Mouse (Mus musculus): ENCODE measurements around the gene Kctd6. TPM values are rescaled to one million over a fixed set of nuclear protein-coding genes. Genes with fewer than 3 reads are reported as not detected.
A peak's percentile ranks its signal among the peaks of the same experiment; 100 is the strongest.

Gene Kctd6
- polyA plus RNA-seq, 1 experiment from 2014 or later: 17.5 TPM

DNA sequence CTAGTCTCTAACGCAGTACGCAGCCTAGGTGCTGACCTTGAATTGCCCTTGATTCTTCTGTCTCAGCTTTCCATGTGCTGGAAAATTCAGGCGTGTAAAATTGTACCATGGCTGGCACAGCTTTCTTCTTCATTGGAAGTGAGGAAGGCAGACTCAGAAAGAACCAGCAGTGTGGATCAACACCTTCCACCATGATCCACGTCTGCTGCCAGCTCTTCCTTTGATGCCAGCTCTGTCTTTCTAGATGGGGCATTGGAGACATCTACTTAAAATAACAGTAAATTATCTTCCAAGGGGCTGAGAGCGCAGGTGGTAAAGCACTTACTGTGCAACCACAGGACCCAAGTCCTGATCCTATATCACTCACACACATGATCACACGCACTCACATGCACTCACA lies 21.2 kb upstream of the Kctd6 start:
- no peaks in the 10 kb centered on the region for H3K9me3 ChIP-seq
- no peaks in the 10 kb centered on the region for H3K4me1 ChIP-seq
- no peak for ATAC-seq (ENCODE audit: low FRiP score, low read depth)
- H3K27ac ChIP-seq: no peak overlapping the region
- H3K9ac ChIP-seq: no peak overlapping the region
- no peak overlapping the region for H3K4me2 ChIP-seq (replicated peaks)
- no peak overlapping the region for H3K4me3 ChIP-seq
- no peaks in the 10 kb centered on the region for H3K27me3 ChIP-seq (replicated peaks)
- 85% methylated on average over 6 of the region's 6 CpGs for WGBS
- no peaks in the 10 kb centered on the region for H3K36me3 ChIP-seq

DNA sequence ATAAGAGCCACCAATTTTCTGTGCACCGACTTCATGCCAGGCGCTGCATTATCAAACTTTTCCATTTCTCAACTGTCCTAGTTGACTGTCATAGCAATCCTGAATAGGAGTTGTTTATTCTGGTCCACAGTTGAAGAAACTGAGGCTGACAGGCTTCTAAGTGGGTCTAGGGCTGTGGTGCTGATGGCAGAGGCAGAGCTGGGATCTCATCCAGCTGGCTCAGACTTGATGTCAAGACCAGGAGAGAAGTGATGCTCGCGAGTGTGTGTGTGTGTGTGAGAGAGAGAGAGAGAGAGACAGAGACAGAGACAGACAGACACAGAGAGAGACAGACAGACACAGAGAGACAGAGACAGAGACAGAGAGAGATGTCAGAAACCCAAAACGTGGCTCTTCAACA lies 13.2 kb upstream of the Kctd6 start:
- Histone ChIP-seq H3K36me3 (no peaks in the 10 kb centered on the region), H3K9me3 (no peaks in the 10 kb centered on the region), H3K4me3 (no peak overlapping the region), H3K4me2 (replicated peaks) (no peak overlapping the region), H3K27ac (no peak overlapping the region), H3K27me3 (replicated peaks) (no peaks in the 10 kb centered on the region), H3K9ac (no peak overlapping the region), H3K4me1 (no peaks in the 10 kb centered on the region)
- ATAC-seq (ENCODE audit: low FRiP score, low read depth): no peak
- 85% methylated on average over 5 of the region's 5 CpGs for WGBS

DNA sequence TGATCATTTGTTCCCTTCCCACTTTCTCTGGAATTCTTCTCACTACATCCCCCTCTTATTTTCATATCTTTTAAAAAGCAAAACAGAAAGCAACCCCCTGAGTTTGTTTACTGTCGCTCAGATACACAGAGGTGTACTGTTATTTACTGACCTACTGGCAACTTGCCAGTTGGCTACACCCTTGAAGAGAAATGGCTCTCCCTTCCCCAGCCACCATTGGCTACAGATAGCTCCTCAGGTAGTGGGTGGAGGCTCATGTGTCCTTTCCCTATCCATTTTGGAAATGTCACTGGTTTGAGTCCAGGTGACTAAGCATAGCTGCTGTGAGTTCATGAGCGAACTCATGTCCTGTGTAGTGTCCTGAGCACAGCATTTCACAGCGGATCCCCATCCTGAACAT lies 12.2 kb upstream of the Kctd6 start:
- Histone ChIP-seq H3K4me3 (no peak overlapping the region), H3K9ac (no peak overlapping the region), H3K27ac (no peak overlapping the region), H3K4me1 (no peaks in the 10 kb centered on the region), H3K27me3 (replicated peaks) (no peaks in the 10 kb centered on the region), H3K4me2 (replicated peaks) (no peak overlapping the region), H3K36me3 (no peaks in the 10 kb centered on the region), H3K9me3 (no peaks in the 10 kb centered on the region)
- WGBS: 86% methylated on average over 3 of the region's 3 CpGs
- no peak for ATAC-seq (ENCODE audit: low FRiP score, low read depth)

DNA sequence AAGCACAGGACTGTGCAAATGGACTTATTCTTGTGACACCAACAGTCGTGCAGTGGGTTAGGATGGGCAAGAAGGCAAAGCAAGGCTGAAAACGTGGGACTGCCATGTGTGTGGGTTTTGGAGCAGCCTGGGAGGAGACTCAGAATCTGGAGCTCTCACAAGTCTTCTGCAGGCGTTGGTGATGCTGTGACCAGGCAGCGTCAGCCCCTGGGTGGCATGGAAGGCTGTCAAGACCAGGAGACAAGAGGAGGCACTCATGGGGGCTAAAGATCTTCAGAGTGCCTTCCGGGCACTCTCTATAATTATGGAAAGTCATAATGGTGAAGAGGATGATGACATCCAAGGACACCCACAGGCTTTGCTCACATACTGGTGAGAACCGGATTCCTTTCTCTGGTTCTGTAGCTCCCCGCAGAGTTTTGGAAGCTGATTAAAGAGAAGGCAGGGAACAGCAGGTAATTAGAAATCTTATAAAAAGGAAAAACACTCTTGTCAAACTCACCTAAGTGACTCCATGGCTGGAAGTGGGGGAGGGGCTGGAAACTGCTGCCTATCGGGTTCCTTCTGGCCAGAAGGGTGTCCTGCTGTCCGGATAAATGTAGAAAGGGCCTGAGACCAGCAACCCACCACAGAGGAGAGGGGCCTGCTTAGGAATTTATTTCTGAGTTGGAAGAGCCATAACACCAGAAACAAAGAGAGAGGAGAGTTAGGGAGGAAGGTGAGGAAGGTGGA lies 7.6 kb upstream of the Kctd6 start:
- no peak for ATAC-seq (ENCODE audit: low FRiP score, low read depth)
- H3K4me2 ChIP-seq (replicated peaks): no peak overlapping the region
- H3K27me3 ChIP-seq (replicated peaks): no peaks in the 10 kb centered on the region
- no peak overlapping the region for H3K4me3 ChIP-seq
- no peak overlapping the region for H3K9ac ChIP-seq
- no peak overlapping the region for H3K27ac ChIP-seq
- peaks cover 9% of the 10 kb centered on the region; the same call in 1 of the 2 replicates for H3K4me1 ChIP-seq
- no peaks in the 10 kb centered on the region for H3K9me3 ChIP-seq
- no peaks in the 10 kb centered on the region for H3K36me3 ChIP-seq
- 61% methylated on average over 9 of the region's 9 CpGs for WGBS

DNA sequence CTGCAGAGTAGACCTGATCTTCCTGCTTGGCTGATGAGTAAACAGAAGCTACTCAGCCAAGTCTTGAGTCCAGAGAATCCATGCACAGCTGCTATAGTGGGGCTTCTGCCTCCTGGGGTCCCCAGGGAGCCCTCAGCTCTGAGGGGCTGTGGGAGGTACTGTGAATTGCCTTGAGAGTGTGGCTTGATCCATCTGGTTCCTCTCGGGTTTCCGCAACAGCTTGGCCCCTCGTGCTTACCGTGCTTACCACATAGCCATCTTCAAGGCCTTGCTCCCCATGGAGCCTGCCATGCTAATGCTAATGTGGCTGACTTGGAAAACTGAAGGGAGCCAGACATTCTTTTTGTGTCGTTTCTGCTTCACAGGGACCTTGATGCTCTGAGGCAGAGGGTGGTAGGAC lies 6.8 kb upstream of the Kctd6 start:
- no peak overlapping the region for H3K4me3 ChIP-seq
- H3K27me3 ChIP-seq (replicated peaks): no peaks in the 10 kb centered on the region
- no peaks in the 10 kb centered on the region for H3K9me3 ChIP-seq
- H3K4me1 ChIP-seq: peaks cover 9% of the 10 kb centered on the region; the same call in 1 of the 2 replicates
- H3K9ac ChIP-seq: no peak overlapping the region
- no peak overlapping the region for H3K4me2 ChIP-seq (replicated peaks)
- WGBS: 22% methylated on average over 5 of the region's 5 CpGs
- H3K27ac ChIP-seq: no peak overlapping the region
- peak; percentile 64; the same call in 1 of the 2 replicates for ATAC-seq (ENCODE audit: low FRiP score, low read depth)
- no peaks in the 10 kb centered on the region for H3K36me3 ChIP-seq

DNA sequence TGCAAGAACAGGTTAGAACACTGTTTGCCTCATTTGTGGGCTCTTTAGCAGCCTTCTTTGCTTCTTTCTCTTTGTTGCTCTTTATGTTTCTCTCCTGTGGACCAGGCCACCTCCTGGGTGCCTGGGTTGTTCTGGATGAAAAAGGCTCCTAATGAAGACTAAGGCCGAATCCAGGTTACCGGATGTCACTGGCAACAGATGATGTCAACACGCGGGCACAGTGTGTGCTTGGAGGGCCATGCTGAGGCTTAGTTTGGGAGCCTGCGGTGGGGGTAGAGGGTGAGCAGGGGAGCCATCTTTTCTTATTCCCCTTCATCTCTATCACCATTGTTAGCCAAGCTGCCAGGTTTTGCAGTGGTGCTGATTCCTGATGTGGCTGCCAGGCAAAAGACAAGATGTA lies 6.4 kb upstream of the Kctd6 start:
- Histone ChIP-seq H3K9me3 (no peaks in the 10 kb centered on the region), H3K27me3 (replicated peaks) (no peaks in the 10 kb centered on the region), H3K36me3 (no peaks in the 10 kb centered on the region), H3K4me3 (no peak overlapping the region), H3K27ac (no peak overlapping the region), H3K4me1 (peaks cover 9% of the 10 kb centered on the region; the same call in 1 of the 2 replicates), H3K9ac (no peak overlapping the region), H3K4me2 (replicated peaks) (no peak overlapping the region)
- 66% methylated on average over 5 of the region's 5 CpGs for WGBS
- ATAC-seq (ENCODE audit: low FRiP score, low read depth): no peak

DNA sequence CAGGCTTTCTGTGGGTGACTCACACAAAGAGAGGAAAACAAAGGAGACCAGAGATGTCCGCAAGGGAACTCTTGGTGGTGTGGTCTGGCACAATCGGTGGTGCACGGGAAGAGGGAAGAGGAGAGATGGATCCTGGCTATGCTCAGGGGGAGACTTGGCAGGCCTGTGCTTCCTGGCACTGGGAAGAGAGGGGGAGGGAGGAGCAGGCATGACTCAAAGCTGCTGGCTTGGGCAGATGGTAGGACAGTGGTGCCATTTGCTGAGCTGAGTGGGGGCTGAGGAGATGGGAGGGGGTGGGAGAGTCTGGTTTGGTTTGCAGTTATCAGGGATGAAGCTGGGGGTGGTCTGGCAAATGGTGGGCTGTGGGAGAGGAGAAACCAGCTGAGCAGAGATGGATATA lies 5.1 kb upstream of the Kctd6 start:
- peaks cover 9% of the 10 kb centered on the region; the same call in 1 of the 2 replicates for H3K4me1 ChIP-seq
- H3K9me3 ChIP-seq: no peaks in the 10 kb centered on the region
- H3K4me3 ChIP-seq: no peak overlapping the region
- H3K27ac ChIP-seq: no peak overlapping the region
- H3K9ac ChIP-seq: no peak overlapping the region
- no peaks in the 10 kb centered on the region for H3K36me3 ChIP-seq
- no peak for ATAC-seq (ENCODE audit: low FRiP score, low read depth)
- no peak overlapping the region for H3K4me2 ChIP-seq (replicated peaks)
- no peaks in the 10 kb centered on the region for H3K27me3 ChIP-seq (replicated peaks)
- WGBS: 72% methylated on average over 3 of the region's 3 CpGs

DNA sequence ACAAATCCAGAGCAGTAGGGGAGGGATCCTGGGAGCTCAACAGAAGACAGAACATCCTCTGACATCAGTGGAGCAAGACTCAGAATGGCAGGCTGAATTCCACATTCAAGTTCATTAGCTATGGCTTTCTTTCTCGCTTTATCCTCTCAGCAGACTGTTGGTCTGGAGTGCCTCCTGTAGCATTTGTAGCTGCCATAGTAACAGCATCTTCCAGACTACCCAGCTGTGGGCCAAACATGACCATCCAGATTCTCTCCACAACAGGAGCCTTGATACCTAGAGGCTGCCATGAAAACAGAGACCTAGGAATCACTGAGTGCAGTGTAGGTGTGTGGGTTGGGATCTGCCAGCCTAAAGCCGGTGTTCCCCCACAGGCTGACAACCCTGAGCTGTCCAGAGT lies 4.0 kb upstream of the Kctd6 start:
- Histone ChIP-seq H3K36me3 (no peaks in the 10 kb centered on the region), H3K27ac (no peak overlapping the region), H3K27me3 (replicated peaks) (no peaks in the 10 kb centered on the region), H3K4me2 (replicated peaks) (no peak overlapping the region), H3K4me3 (no peak overlapping the region), H3K4me1 (peaks cover 13% of the 10 kb centered on the region), H3K9ac (no peak overlapping the region), H3K9me3 (no peaks in the 10 kb centered on the region)
- WGBS: 79% methylated on average over 2 of the region's 2 CpGs
- ATAC-seq (ENCODE audit: low FRiP score, low read depth): no peak

DNA sequence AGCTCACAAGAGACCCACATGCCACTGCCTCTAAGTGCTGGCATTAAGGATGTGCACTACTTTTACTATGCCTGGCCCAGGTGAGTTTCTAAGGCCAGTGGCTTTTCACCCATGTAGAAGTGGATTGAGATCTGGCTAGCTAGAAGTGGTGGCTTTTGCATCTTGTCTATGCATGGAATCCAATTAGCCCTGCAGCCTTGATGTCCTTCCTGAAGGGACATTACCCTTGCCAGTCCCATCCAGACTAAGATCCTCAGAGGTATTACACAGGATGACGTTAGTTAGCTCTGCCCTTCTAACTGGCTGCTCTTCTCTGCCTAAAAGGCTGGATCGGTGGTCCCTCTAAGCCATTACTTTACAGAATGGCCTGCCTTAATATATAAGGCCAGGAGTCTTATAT lies 944 bp upstream of the Kctd6 start:
- no peak overlapping the region for H3K4me3 ChIP-seq
- H3K27me3 ChIP-seq (replicated peaks): peaks cover 6% of the 10 kb centered on the region; the same call in 1 of the 2 replicates
- no peaks in the 10 kb centered on the region for H3K9me3 ChIP-seq
- no peaks in the 10 kb centered on the region for H3K36me3 ChIP-seq
- 77% methylated on average over 2 of the region's 2 CpGs for WGBS
- H3K9ac ChIP-seq: no peak overlapping the region
- no peak overlapping the region for H3K4me2 ChIP-seq (replicated peaks)
- no peak for ATAC-seq (ENCODE audit: low FRiP score, low read depth)
- peaks cover 13% of the 10 kb centered on the region for H3K4me1 ChIP-seq
- no peak overlapping the region for H3K27ac ChIP-seq

DNA sequence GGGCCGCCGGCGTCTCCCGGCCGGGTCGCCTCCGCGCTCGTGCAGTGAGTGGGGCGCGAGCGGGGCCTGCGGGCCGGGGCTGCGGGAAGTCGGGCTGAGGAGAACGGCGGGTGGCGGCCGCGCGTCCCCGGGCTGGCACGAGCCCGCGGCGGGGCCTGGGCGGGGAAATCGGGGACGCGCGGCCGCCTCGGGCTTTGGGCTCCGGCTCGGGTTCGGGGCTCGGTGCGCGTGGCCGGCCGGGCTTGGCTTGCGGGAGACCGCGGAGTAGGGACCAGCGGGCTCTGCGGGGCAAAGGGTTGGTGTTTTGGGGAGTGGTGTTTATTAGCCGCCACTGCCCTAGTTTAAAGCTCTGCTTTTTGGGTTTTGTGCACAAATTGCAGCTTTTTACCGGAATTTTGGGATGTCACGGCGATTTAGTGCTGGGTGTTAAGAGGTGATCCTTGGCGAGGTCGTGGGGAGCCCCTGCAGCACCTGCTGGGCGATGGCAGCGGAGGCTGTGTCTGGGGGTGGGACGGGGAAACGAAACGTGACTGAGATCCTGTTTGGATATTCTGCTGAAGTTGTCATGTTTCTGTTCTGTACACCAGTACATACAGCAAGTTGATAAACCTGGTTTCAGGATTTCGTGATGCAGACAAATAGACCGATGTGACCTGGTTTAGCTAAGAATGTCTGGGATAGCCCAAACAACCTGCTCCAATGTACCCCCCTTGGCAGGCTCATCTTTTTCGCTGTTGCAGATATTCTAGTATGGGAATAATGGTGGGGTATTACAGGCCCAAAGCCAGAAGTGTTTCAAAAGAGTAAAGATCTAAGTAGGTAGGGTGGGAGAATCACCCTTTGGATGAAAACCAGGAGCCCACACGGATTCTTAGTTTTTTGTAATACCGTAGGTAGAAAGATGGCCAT lies 613 bp downstream of the Kctd6 start:
- WGBS: 2% methylated on average over 57 of the region's 63 CpGs
- H3K4me3 ChIP-seq: peak overlapping the region; percentile 69
- peaks cover 23% of the 10 kb centered on the region for H3K4me1 ChIP-seq
- peak overlapping the region; percentile 81 for H3K4me2 ChIP-seq (replicated peaks)
- no peaks in the 10 kb centered on the region for H3K9me3 ChIP-seq
- H3K36me3 ChIP-seq: no peaks in the 10 kb centered on the region
- peak; percentile 85 for ATAC-seq (ENCODE audit: low FRiP score, low read depth)
- H3K27me3 ChIP-seq (replicated peaks): peaks cover 6% of the 10 kb centered on the region; the same call in 1 of the 2 replicates
- peak overlapping the region; percentile 64 for H3K27ac ChIP-seq
- peak overlapping the region; percentile 77 for H3K9ac ChIP-seq

DNA sequence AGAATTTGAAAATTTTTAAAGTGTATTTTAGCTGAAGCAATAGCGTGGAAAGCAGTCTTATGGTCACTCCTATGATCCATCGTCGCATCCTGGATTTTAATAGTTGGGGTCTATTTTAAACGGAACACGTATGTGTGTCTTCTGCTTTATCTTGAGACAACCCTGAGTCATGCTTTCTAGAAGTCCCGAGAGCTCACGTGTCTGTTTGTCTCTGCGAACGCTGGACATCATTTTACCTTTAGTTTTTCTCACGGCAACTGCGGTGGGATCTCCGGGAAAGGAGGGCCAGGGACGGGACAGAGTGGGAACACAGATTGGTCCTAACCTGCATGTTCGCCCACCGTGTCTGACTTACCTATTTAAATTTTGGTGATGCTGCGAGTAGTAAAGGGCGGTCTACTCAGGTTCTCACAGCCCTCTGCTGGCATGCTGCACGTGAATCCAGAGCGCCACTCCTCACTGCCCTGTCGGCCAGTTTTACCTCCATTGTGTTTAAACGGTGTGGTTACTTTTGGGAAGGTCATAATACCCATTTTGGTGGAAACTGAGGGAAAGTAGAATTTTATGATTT lies 1.4 kb downstream of the Kctd6 start:
- ATAC-seq (ENCODE audit: low FRiP score, low read depth): no peak
- no peak overlapping the region for H3K9ac ChIP-seq
- peaks cover 26% of the 10 kb centered on the region for H3K4me1 ChIP-seq
- no peaks in the 10 kb centered on the region for H3K9me3 ChIP-seq
- H3K36me3 ChIP-seq: no peaks in the 10 kb centered on the region
- peaks cover 6% of the 10 kb centered on the region; the same call in 1 of the 2 replicates for H3K27me3 ChIP-seq (replicated peaks)
- 16% methylated on average over 21 of the region's 21 CpGs for WGBS
- no peak overlapping the region for H3K27ac ChIP-seq
- H3K4me3 ChIP-seq: no peak overlapping the region
- peak overlapping the region; percentile 81 for H3K4me2 ChIP-seq (replicated peaks)

DNA sequence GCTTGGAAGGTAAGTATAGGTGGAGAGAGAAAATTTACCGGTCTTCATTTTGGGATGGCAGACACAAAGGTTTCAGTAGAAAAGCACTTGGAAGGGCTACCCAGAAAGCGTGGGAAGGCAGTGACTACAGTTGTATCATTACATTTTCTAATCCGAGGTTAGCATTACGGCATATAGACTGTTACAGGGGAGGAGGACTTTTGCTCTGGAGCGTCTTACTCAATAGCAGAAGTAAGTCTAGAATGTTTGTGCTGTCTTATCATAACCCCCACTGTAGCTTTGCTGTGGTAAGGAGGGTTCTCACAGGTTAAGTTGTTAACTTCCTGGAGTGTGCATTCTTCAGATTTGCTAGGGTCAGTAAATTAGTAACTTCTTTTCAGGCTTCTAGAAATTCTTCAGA lies 2.2 kb downstream of the Kctd6 start:
- no peak overlapping the region for H3K4me3 ChIP-seq
- no peak for ATAC-seq (ENCODE audit: low FRiP score, low read depth)
- 65% methylated on average over 5 of the region's 5 CpGs for WGBS

More for the DNA sequence above, 2.2 kb downstream of the Kctd6 start:
- Histone ChIP-seq H3K4me2 (replicated peaks) (no peak overlapping the region), H3K36me3 (no peaks in the 10 kb centered on the region), H3K4me1 (peaks cover 26% of the 10 kb centered on the region), H3K27ac (no peak overlapping the region), H3K9me3 (no peaks in the 10 kb centered on the region), H3K27me3 (replicated peaks) (peaks cover 6% of the 10 kb centered on the region; the same call in 1 of the 2 replicates), H3K9ac (no peak overlapping the region)

All from neural tube, embryonic 12.5 days (tissue).